Comparison of ENCODE assay signal across 23 mouse cellular contexts in genomic region chr12:24897354-24897753, GRCm38 (mm10).
A peak's percentile ranks its signal among the peaks of the same experiment; 100 is the strongest.
DNase-seq lines count a peak whose midpoint lies in the region; ATAC-seq and TF ChIP-seq lines count a peak whose summit lies in the region.
"Had no signal": no experiment of that assay in that cellular context is flagged by ENCODE, and none has a peak within 500 bp of the region (broad histone marks: within the 10 kb centered on the region; RNA-seq: fewer than 3 reads in every experiment).

No protein-coding gene starts in this region.

- ATAC-seq in midbrain, embryonic 16.5 days = no peak
- no peak for ATAC-seq in hindbrain, embryonic 13.5 days (ENCODE audit: low FRiP score)
- ATAC-seq: activated CD4-positive, CD25-positive, alpha-beta regulatory T cell, adult 4 months; CD4-positive, CD25-positive, alpha-beta regulatory T cell, adult 4 months; forebrain, embryonic 15.5 days had no signal

- no peak overlapping the region for H3K9ac ChIP-seq in midbrain, embryonic 16.5 days (ENCODE audit: low read depth, low read length)
- no peak overlapping the region for H3K9ac ChIP-seq in hindbrain, embryonic 13.5 days
- H3K9ac ChIP-seq: embryonic facial prominence, embryonic 12.5 days; forebrain, embryonic 15.5 days; heart, embryonic 15.5 days; hindbrain, embryonic 14.5 days had no signal

- no peaks in the 10 kb centered on the region for H3K9me3 ChIP-seq in midbrain, embryonic 10.5 days (replicated peaks)
- H3K9me3 ChIP-seq in midbrain, embryonic 16.5 days (replicated peaks; ENCODE audit: control insufficient read depth, low read length, poor library complexity, severe bottlenecking) = no peaks in the 10 kb centered on the region
- H3K9me3 ChIP-seq in hindbrain, embryonic 13.5 days = no peaks in the 10 kb centered on the region
- H3K9me3 ChIP-seq: embryonic facial prominence, embryonic 12.5 days; forebrain, embryonic 15.5 days; G1E; heart, embryonic 15.5 days had no signal

- H3K36me3 ChIP-seq in kidney, adult 2 months (ENCODE audit: control insufficient read depth, insufficient read depth, low read length) = no peaks in the 10 kb centered on the region
- H3K36me3 ChIP-seq in midbrain, embryonic 10.5 days = peaks cover 66% of the 10 kb centered on the region
- peaks cover 9% of the 10 kb centered on the region for H3K36me3 ChIP-seq in midbrain, embryonic 16.5 days (ENCODE audit: control insufficient read depth, insufficient read depth, low read length)
- peaks cover 48% of the 10 kb centered on the region for H3K36me3 ChIP-seq in hindbrain, embryonic 13.5 days

- no peak overlapping the region for H3K4me2 ChIP-seq in midbrain, embryonic 16.5 days (ENCODE audit: low read length)
- no peak overlapping the region for H3K4me2 ChIP-seq in hindbrain, embryonic 13.5 days
- H3K4me2 ChIP-seq: embryonic facial prominence, embryonic 12.5 days; forebrain, embryonic 15.5 days; heart, embryonic 11.5 days; heart, embryonic 15.5 days; hindbrain, embryonic 14.5 days had no signal

- TF ChIP-seq POLR2A in kidney, adult 2 months (IDR thresholded peaks at IDR 0.05; ENCODE audit: low read depth, low read length) = no peak

- TF ChIP-seq CTCF in kidney, adult 2 months (conservative IDR thresholded peaks at IDR 0.05; ENCODE audit: insufficient read depth, insufficient read length, low read depth, low read length) = no peak
- TF ChIP-seq CTCF in gastrocnemius, adult 2 months (IDR thresholded peaks at IDR 0.05) = no peak

- intact Hi-C loops in gastrocnemius, adult 2 months (cut with DNase I) = no loop called here

- no peaks in the 10 kb centered on the region for H3K27me3 ChIP-seq in kidney, adult 2 months (replicated peaks; ENCODE audit: control insufficient read depth, insufficient read depth, low read length)
- H3K27me3 ChIP-seq in midbrain, embryonic 10.5 days (ENCODE audit: low read depth, poor library complexity, severe bottlenecking) = no peaks in the 10 kb centered on the region
- H3K27me3 ChIP-seq in midbrain, embryonic 16.5 days (ENCODE audit: control insufficient read depth, insufficient read depth, low read depth, low read length) = no peaks in the 10 kb centered on the region
- H3K27me3 ChIP-seq in hindbrain, embryonic 13.5 days = no peaks in the 10 kb centered on the region
- H3K27me3 ChIP-seq: embryonic facial prominence, embryonic 12.5 days; forebrain, embryonic 15.5 days; heart, embryonic 15.5 days had no signal

- 43% methylated on average over 4 of the region's 4 CpGs for WGBS in kidney, adult 2 months
- 86% methylated on average over 4 of the region's 4 CpGs for WGBS in midbrain, embryonic 10.5 days
- WGBS in midbrain, embryonic 16.5 days = 58% methylated on average over 4 of the region's 4 CpGs
- 70% methylated on average over 4 of the region's 4 CpGs for WGBS in hindbrain, embryonic 13.5 days

- DNase-seq in kidney, adult 2 months = peak; percentile 25
- no peak for DNase-seq in kidney, adult 8-10 months
- DNase-seq in midbrain, embryonic 10.5 days (ENCODE audit: low spot score) = no peak
- DNase-seq in kidney, postnatal 10 days = peak; percentile 26
- DNase-seq in gastrocnemius, adult 2 months = no peak
- DNase-seq: adrenal gland, postnatal 14 days; B cell, adult 2 months; cerebellum, adult 11-12 months; cerebellum, adult 9-10 months; cerebellum, postnatal 25 days; gastrocnemius, postnatal 14 days; heart, adult 2 months; heart, postnatal 14 days had no signal

- no peak overlapping the region for H3K4me3 ChIP-seq in kidney, adult 2 months (ENCODE audit: insufficient read depth, low read depth, low read length)
- H3K4me3 ChIP-seq in midbrain, embryonic 10.5 days = no peak overlapping the region
- no peak overlapping the region for H3K4me3 ChIP-seq in midbrain, embryonic 16.5 days (ENCODE audit: low read depth, low read length)
- no peak overlapping the region for H3K4me3 ChIP-seq in gastrocnemius, adult 2 months
- no peak overlapping the region for H3K4me3 ChIP-seq in hindbrain, embryonic 13.5 days
- H3K4me3 ChIP-seq: embryonic facial prominence, embryonic 12.5 days; forebrain, embryonic 15.5 days; heart, adult 2 months; heart, embryonic 15.5 days had no signal

- H3K27ac ChIP-seq in kidney, adult 2 months (ENCODE audit: insufficient read depth, low read depth, low read length) = peak overlapping the region; percentile 45
- peak overlapping the region; percentile 46; the same call in 1 of the 2 replicates for H3K27ac ChIP-seq in midbrain, embryonic 10.5 days (replicated peaks)
- H3K27ac ChIP-seq in midbrain, embryonic 16.5 days (ENCODE audit: low read length) = no peak overlapping the region
- no peak overlapping the region for H3K27ac ChIP-seq in gastrocnemius, adult 2 months
- no peak overlapping the region; the same call in 1 of the 2 replicates for H3K27ac ChIP-seq in hindbrain, embryonic 13.5 days
- H3K27ac ChIP-seq: embryonic facial prominence, embryonic 12.5 days; forebrain, embryonic 15.5 days; heart, adult 2 months; heart, embryonic 15.5 days; hindbrain, embryonic 14.5 days had no signal

- peaks cover 22% of the 10 kb centered on the region for H3K4me1 ChIP-seq in kidney, adult 2 months (ENCODE audit: control insufficient read depth, insufficient read depth, low read length)
- peaks cover 32% of the 10 kb centered on the region for H3K4me1 ChIP-seq in midbrain, embryonic 10.5 days
- peaks cover 8% of the 10 kb centered on the region; the same call in 1 of the 2 replicates for H3K4me1 ChIP-seq in midbrain, embryonic 16.5 days (ENCODE audit: control insufficient read depth, insufficient read depth, low read length)
- H3K4me1 ChIP-seq in hindbrain, embryonic 13.5 days (replicated peaks) = peaks cover 23% of the 10 kb centered on the region

Comparison
In these comparisons a context has a peak if more than half of its experiments do, and no peak if none do; other contexts are left out.
1. DNase-seq: peak in kidney, adult 2 months (single experiment) and kidney, postnatal 10 days (single experiment); none in kidney, adult 8-10 months (0 of 2), midbrain, embryonic 10.5 days (single experiment) and gastrocnemius, adult 2 months (single experiment).
2. H3K27ac ChIP-seq: peak in kidney, adult 2 months (single experiment) and midbrain, embryonic 10.5 days (single experiment); none in midbrain, embryonic 16.5 days (single experiment), gastrocnemius, adult 2 months (single experiment) and hindbrain, embryonic 13.5 days (single experiment).